Mouse (Mus musculus): ENCODE data around the gene Mindy4. TPM values are rescaled to one million over a fixed set of nuclear protein-coding genes. Genes with fewer than 3 reads are reported as not detected.
A peak's percentile ranks its signal among the peaks of the same experiment; 100 is the strongest.

Gene Mindy4
- total RNA-seq, 2 experiments from 2014 or later: 0.26 to 0.54 TPM

GRCm38 (mm10) chr6:55295325-55295724 is 92.1 kb downstream of the Mindy4 start:
- no peak for ATAC-seq (ENCODE audit: poor library complexity, severe bottlenecking)

GRCm38 (mm10) chr6:55299482-55299881 is 96.3 kb downstream of the Mindy4 start:
- no peak for ATAC-seq (ENCODE audit: poor library complexity, severe bottlenecking)

DNA sequence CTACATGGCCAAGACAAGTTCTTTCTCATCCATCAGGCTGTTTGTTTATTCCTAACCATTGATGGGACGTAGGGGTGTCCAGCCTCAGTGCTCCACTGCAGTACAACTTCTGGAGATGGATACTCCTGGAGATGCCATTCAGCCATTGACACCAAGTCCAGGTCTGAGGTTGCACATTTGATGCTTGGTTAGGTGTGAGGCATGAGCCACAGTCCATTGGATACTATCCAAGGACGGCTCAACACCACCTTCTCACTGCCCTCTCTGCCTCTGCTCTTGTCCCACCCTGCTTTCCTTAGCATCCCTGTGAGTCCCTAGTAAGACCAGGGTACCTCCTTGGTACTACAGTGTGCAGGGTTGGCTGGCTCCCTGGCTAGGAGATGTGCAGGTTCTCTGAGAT is 96.7 kb downstream of the Mindy4 start:
- ATAC-seq (ENCODE audit: poor library complexity, severe bottlenecking): no peak

DNA sequence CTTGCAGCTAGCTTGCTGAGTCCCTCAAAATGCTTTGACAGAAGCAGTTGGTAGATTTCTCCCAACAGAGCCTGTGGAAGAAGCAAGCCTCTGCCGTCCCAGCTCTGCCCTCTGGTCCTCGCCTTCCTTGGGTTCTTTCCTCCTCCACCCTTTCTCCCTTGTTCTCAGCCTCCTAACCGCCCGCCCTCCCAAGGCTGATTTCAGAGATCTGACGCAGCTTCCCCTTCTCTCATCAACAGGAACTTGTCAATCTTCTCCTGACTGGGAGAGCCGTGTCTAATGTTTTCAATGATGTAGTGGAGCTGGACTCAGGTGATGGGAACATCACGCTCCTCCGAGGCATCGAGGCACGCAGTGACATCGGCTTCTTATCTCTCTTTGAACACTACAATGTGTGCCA is 97.5 kb downstream of the Mindy4 start:
- no peak for ATAC-seq (ENCODE audit: poor library complexity, severe bottlenecking)

- ATAC-seq (ENCODE audit: poor library complexity, severe bottlenecking): no peak
These were observed 107.0 kb downstream of the Mindy4 start for GRCm38 (mm10) chr6:55310179-55310578.

DNA sequence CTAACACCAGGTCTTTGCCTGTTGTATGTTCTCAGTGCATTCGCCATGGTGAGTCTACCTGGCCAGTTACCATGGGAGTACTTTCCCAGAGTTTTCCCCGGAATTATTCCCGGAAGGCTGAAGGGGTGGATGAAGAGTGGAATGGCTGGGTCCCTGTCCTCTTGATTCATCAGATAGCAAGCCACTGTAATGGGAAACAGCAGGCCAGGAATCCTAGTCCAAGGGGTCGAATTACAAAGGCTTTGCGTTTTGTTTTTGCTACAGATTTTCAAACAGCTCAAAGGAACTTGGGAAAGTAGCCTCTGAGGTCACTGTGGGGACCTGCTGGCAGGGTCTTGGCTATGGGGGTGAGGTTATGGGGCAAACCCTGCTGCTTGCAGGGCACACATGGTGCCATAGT is 108.8 kb downstream of the Mindy4 start:
- ATAC-seq (ENCODE audit: poor library complexity, severe bottlenecking): no peak

DNA sequence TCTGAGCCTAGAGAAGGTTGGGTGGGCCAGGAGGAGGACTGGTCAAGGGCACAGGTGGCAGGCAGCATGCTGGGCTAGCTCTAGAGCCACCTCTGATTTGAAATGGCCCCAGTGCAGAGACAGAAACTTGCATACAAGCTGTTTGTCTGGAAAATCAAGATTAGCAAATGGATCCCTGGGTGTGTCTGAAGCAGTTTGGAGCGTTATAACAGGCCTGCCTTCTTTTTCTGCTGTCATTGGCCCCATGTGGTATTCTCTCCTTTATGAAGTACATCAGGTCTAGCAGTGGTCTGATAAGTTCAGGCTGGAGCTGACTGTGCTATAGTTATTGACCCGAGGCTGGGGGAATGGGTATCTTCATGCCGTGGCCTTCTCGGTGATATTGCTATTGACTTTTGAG is 110.7 kb downstream of the Mindy4 start:
- ATAC-seq (ENCODE audit: poor library complexity, severe bottlenecking): no peak

DNA sequence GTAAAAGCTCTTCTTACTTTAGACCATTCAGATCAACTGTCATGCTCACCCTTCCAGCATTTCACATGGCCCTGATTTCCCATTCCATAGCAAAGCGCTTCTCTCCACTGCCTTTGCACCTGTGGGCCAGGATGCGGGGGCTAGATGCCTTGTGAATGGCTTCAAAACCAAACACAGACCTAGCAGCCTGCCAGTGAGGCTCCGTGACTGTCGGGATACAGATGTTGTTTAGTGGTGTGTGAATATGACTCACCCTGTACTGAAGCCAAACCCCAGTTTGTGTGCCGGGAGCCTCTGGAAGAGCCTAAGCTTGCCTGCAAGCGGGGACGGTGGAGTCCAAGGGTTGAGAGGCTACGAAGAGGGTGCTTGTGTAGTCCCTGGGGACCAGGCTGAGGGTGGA is 111.4 kb downstream of the Mindy4 start:
- ATAC-seq (ENCODE audit: poor library complexity, severe bottlenecking): no peak

DNA sequence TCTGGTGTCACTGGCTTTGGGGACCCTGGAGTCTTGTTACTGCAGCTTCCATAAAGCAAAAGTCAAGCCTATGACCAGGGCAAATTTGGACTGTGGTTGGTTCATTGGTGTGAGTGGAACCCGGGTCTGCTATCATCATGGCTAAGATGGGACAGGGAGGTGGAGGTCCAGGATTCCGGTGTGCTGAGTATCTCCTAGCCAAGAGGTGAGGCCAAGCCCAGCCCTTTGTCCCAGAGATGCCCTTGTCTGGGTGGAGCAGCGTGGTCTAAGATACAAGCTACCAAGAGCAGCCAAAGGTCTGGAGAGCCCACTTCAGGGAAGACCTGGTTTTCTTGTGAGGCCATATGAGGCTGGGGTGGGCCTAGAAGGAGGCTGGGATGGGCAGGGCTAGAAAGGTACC is 115.4 kb downstream of the Mindy4 start:
- ATAC-seq (ENCODE audit: poor library complexity, severe bottlenecking): no peak

GRCm38 (mm10) chr6:55319585-55320551 is 116.7 kb downstream of the Mindy4 start:
- ATAC-seq (ENCODE audit: poor library complexity, severe bottlenecking): no peak

DNA sequence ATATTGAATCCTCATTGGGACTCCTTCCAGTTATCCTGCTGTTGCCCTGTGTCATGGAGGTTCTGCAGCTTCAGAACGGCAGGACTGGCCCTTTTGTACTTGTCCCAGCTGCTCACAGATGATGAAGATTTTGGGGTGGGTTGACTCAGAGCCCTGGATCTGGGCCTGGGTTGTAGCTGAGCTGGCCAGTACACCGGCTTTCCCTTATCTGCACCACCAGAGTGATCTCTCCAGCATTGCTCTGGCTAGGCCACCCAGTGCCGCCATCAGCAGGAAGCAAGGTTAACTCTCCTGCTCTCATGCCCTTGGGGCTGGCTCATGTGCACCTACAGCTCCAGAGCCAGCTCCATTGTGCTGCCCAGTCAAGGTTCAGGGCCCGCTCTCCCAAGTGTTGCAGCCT is 117.7 kb downstream of the Mindy4 start:
- ATAC-seq (ENCODE audit: poor library complexity, severe bottlenecking): no peak

GRCm38 (mm10) chr6:55321518-55321917 is 118.3 kb downstream of the Mindy4 start:
- no peak for ATAC-seq (ENCODE audit: poor library complexity, severe bottlenecking)

- no peak for ATAC-seq (ENCODE audit: poor library complexity, severe bottlenecking)
These were observed 119.8 kb downstream of the Mindy4 start for GRCm38 (mm10) chr6:55322980-55323379.

- ATAC-seq (ENCODE audit: poor library complexity, severe bottlenecking): peak; percentile 38; the same call in 1 of the 2 replicates
These were observed 120.9 kb downstream of the Mindy4 start for GRCm38 (mm10) chr6:55323908-55324634.

DNA sequence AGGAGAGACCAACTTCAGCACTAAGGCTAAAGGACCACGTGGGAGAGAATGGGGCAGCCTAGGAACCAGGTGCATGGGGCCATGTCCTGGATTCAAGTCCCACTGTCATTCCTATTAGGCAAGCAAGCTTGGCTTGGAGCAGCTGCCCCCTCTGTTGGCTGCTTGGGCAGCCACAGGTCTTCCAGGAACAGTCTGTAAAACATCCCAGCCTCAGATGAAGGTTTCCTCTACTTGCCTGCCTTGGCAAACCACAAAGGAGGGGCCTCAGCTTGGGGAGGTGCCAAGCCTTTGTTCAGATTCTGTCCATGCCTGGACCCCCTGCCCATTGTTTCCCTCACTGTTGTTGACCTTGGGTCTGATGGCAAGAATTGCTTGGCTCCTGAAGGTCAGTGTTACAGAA is 121.6 kb downstream of the Mindy4 start:
- no peak for ATAC-seq (ENCODE audit: poor library complexity, severe bottlenecking)

- no peak for ATAC-seq (ENCODE audit: poor library complexity, severe bottlenecking)
These were observed 123.1 kb downstream of the Mindy4 start for GRCm38 (mm10) chr6:55326299-55326698.

DNA sequence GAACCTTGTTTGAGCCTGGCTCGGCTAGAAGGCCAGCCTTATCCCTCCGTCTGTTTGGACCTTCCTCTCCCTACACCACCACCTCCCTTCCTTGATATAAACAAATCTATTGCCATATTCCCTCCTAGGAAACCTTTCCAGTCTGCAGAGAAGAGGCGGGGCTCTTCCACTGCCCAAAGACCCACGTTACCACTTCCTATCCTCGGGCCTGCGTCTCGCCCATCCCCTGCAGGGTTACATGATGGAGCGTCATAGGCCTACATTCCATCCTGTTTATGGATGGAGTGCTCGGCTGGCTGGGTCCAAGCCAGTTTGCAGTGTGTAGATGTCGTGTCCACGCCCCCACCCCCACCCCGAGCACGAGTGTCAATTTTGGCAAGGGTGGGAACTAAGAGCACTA is 124.1 kb downstream of the Mindy4 start:
- ATAC-seq (ENCODE audit: poor library complexity, severe bottlenecking): no peak

GRCm38 (mm10) chr6:55328179-55328578 is 125.0 kb downstream of the Mindy4 start:
- no peak for ATAC-seq (ENCODE audit: poor library complexity, severe bottlenecking)

- peak; percentile 71 for ATAC-seq (ENCODE audit: poor library complexity, severe bottlenecking)
These were observed 128.1 kb downstream of the Mindy4 start for GRCm38 (mm10) chr6:55331315-55331714.

GRCm38 (mm10) chr6:55332100-55332772 is 129.1 kb downstream of the Mindy4 start:
- ATAC-seq (ENCODE audit: poor library complexity, severe bottlenecking): no peak

- ATAC-seq (ENCODE audit: poor library complexity, severe bottlenecking): no peak
These were observed 129.6 kb downstream of the Mindy4 start for GRCm38 (mm10) chr6:55332773-55333109.
